In genomic region chr3:62603231-62604046, GRCm38 (mm10) we compare ENCODE assay signal across 8 mouse cellular contexts. TPM values are rescaled to one million over a fixed set of nuclear protein-coding genes. Genes with fewer than 3 reads are reported as not detected.
DNase-seq lines count a peak whose midpoint lies in the region; ATAC-seq and TF ChIP-seq lines count a peak whose summit lies in the region.

No protein-coding gene starts in this region.

- H3K4me3 ChIP-seq in gastrocnemius, adult 2 months = peak overlapping the region; percentile 38
- peak overlapping the region; percentile 57 for H3K4me3 ChIP-seq in embryonic fibroblast, embryonic 13.5 days (ENCODE audit: insufficient read depth, low read length)
- peak overlapping the region; percentile 48 for H3K4me3 ChIP-seq in neural tube, embryonic 11.5 days (ENCODE audit: low read depth, low read length)

- DNase-seq in gastrocnemius, adult 2 months = peak; percentile 16
- no peak for DNase-seq in gastrocnemius, postnatal 25 days
- peak; percentile 67 for DNase-seq in 3T3-L1 (ENCODE audit: low read depth, low spot score)
- peak; percentile 32 to 36 for DNase-seq in left cerebral cortex, postnatal 25 days (ENCODE audit: low spot score in 2 of 2)
- peak; percentile 69 for DNase-seq in neural tube, embryonic 11.5 days (ENCODE audit: low spot score)
- no peak for DNase-seq in c-Kit-positive CD71-positive TER-119-positive erythroid progenitor cells, embryonic 14.5 days (ENCODE audit: low spot score)

- H3K9me3 ChIP-seq in neural tube, embryonic 11.5 days (ENCODE audit: control insufficient read depth, low read length) = no peaks in the 10 kb centered on the region

- H3K9ac ChIP-seq in neural tube, embryonic 11.5 days (ENCODE audit: low read length) = peak overlapping the region; percentile 55

- TF ChIP-seq CTCF in gastrocnemius, adult 2 months (IDR thresholded peaks at IDR 0.05) = no peak
- no peak for TF ChIP-seq CTCF in embryonic fibroblast, embryonic 13.5 days (IDR thresholded peaks at IDR 0.05; ENCODE audit: borderline replicate concordance, insufficient read depth, low read length)

- no peaks in the 10 kb centered on the region; the same call in 1 of the 2 replicates for H3K4me1 ChIP-seq in embryonic fibroblast, embryonic 13.5 days (ENCODE audit: control insufficient read depth, insufficient read depth, low read length)
- no peaks in the 10 kb centered on the region for H3K4me1 ChIP-seq in neural tube, embryonic 11.5 days (ENCODE audit: control insufficient read depth, insufficient read depth, low read length)

- ATAC-seq in neural tube, embryonic 11.5 days (ENCODE audit: insufficient read depth, low FRiP score, low TSS enrichment) = peak; percentile 89
- no peak for ATAC-seq in erythroid progenitor cell, adult 5-6 weeks (replicated peaks; ENCODE audit: low FRiP score, poor library complexity, severe bottlenecking)

- 1% methylated on average over 40 of the region's 40 CpGs for WGBS in neural tube, embryonic 11.5 days

- no peak for TF ChIP-seq POLR2A in embryonic fibroblast, embryonic 13.5 days (IDR thresholded peaks at IDR 0.05; ENCODE audit: low read depth, low read length)

- intact Hi-C loops in gastrocnemius, adult 2 months (cut with DNase I) = no loop called here
- intact Hi-C loops in left cerebral cortex, postnatal 25 days (cut with DNase I) = no loop called here

- no peak overlapping the region for H3K27ac ChIP-seq in gastrocnemius, adult 2 months
- H3K27ac ChIP-seq in embryonic fibroblast, embryonic 13.5 days (ENCODE audit: insufficient read depth, low read length) = no peak overlapping the region
- no peak overlapping the region for H3K27ac ChIP-seq in neural tube, embryonic 11.5 days (ENCODE audit: low read depth, low read length)

- H3K4me2 ChIP-seq in neural tube, embryonic 11.5 days (ENCODE audit: low read depth) = peak overlapping the region; percentile 92

- no peaks in the 10 kb centered on the region for H3K27me3 ChIP-seq in neural tube, embryonic 11.5 days (ENCODE audit: control insufficient read depth, insufficient read depth, low read length)

- H3K36me3 ChIP-seq in neural tube, embryonic 11.5 days (ENCODE audit: control insufficient read depth, insufficient read depth, low read length) = no peaks in the 10 kb centered on the region

RNA-seq across cellular contexts. Expression of gene Gpr149, which starts 1.5 kb away (rescaled TPM):
- total RNA-seq in gastrocnemius, adult 2 months (2021) = not detected
- total RNA-seq in gastrocnemius, postnatal 25 days (2021) = not detected
- 4.6 and 14.7 TPM in 2 replicates for polyA plus RNA-seq in embryonic fibroblast, embryonic 13.5 days (2011; ENCODE audit: insufficient read length, low read depth, missing spikeins)
- 1 to 10 TPM in 1 of 2 experiments, under 1 TPM in 1; 0.69 to 3.4 TPM for total RNA-seq in left cerebral cortex, postnatal 25 days (2021)
- 0.34 and 0.56 TPM in 2 replicates for polyA plus RNA-seq in neural tube, embryonic 11.5 days (2014; fragmentation: Nextera tagmentation; extraction: Ambion mirVana)
- not detected in 2 replicates for total RNA-seq in erythroid progenitor cell, adult 5-6 weeks (2015; ENCODE audit: low replicate concordance)
- total RNA-seq in erythroid progenitor cell, adult 5-6 weeks (2017; ENCODE audit: low replicate concordance) = not detected in 2 replicates

Comparison
In these comparisons a context has a peak if more than half of its experiments do, and no peak if none do; other contexts are left out.
1. DNase-seq: peak in gastrocnemius, adult 2 months (single experiment), 3T3-L1 (single experiment), left cerebral cortex, postnatal 25 days (2 of 2) and neural tube, embryonic 11.5 days (single experiment); none in gastrocnemius, postnatal 25 days (single experiment) and c-Kit-positive CD71-positive TER-119-positive erythroid progenitor cells, embryonic 14.5 days (single experiment).
2. Peak in every context shown above with its lines, with median percentiles within 50 percentile points of each other: H3K4me3 ChIP-seq.